Mouse (Mus musculus): ENCODE measurements around the gene Lrrc49.

The Lrrc49 gene

DNA sequence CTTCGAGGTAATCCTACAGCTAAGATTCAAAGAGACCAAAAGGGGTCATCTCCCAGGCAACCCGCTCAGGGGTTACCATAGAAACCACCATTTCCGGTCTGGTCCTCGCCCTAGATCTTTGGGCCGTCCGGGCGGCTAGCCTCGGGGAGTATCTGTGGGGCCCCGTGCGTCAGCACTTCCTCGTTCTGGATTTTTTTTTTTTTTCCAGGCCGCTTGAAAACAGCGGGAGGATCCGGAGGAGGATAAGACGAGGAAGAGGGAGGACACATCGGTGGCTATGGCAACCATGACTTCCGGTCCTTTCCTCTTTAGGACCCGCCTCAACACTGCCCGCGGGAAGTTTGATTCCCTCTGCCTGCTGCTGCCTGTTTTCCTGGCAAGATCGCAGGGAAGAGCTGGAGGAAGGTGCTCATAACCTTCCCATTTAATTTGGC lies at the start of gene Lrrc49:
Gene Lrrc49, minus strand, starts transcription at position 268 of the 434 bp plus-strand sequence.
- peak; percentile 85 for DNase-seq (ENCODE audit: extremely low read depth, low read depth)

DNA sequence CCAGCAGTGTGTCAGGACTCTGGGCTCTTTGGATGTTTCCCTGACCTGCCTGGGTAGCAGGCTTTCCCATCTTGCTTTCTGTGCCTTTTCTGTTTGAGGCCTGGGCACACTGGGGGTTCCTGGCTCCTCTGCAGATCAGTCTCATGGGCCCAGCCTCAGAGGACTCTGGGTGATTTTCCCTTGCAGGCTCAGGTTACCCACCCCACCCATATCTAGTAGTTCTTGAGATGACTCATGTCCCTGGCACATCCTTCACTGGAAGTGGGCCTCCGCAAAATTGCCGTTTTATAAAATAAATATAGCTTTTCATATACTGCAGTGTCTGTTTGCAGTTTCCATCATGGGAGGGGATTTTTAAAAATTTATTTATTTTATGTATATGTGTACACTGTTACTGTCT lies 46.4 kb upstream of the Lrrc49 start:
- no peak for DNase-seq (ENCODE audit: extremely low read depth, low read depth)

DNA sequence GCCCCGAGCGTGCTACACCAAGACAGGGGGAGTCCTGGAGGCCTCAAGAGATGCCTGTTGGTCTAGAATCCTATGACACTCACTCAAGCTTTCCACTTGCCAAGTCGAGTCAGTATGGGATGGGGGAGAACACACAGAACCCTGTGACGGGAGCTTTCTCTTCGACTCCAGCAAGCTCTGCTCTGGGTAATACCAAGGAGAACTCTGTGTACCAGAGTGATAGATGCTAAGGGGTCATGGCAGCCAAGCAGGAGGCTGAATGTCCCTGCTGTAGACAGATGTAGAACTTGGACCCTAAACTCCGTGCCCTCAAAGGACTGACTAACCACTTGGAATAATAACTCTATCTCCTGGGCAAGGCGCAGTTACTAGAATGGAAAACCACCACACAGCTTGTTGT lies 37.0 kb upstream of the Lrrc49 start:
- DNase-seq (ENCODE audit: extremely low read depth, low read depth), result no peak

DNA sequence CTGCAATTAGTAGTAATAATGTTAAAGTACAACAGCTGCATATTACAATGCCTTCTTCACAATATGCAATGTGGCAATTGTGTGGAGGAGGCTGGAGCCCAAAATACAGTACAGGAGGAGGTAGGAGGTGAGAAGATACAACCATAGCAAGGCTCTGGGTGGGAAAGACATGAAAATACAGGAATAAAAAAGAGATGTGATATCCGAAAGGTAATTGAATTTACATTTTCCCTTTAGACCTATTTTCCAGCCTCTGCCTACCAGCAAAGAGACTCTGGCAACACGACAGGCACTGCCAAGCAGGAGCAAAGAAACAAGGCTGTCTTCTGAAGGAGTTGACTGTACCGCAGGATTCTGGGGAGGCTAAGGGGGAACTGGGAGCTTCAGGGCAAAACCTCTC lies 31.7 kb upstream of the Lrrc49 start:
- DNase-seq (ENCODE audit: extremely low read depth, low read depth), result no peak

DNA sequence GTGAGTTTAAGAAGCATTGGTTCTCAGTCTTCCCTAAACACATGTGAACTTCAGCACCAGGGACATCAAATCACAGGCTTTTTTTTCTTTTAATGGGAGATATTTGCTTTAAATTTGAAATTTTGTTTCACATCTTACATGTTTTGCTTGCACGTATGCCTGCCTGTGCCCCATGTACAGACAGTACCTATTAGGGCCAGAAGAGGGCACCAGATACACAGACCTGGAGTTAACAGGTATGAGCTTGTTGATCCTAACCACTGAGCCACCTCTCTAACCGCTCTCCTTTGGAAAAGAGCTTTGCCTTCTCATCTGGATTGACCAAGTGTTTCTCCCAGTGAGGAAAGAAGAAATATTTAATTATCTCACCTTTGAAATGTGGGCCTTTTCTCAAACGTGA lies 30.3 kb upstream of the Lrrc49 start:
- DNase-seq (ENCODE audit: extremely low read depth, low read depth), result peak; percentile 18

DNA sequence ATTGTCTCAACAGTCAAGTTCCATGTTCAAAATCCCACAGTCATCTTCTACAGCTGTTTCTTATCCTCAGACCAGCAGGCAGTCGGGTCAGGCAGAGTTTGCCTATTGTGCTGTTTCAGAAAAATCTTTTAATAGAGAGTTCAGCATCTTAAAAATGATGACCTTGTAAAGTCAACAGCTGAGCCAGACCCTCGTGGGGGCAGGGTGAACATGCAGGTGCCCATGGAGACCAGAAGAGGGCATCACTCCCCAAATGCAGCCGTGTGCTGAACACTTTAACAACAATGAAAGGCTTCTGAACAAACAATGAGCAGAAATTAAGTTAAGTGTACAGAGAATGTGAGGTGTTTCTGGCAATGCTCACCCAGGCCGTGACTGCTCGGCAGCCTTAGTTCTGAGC lies 27.9 kb upstream of the Lrrc49 start:
- no peak for DNase-seq (ENCODE audit: extremely low read depth, low read depth)

DNA sequence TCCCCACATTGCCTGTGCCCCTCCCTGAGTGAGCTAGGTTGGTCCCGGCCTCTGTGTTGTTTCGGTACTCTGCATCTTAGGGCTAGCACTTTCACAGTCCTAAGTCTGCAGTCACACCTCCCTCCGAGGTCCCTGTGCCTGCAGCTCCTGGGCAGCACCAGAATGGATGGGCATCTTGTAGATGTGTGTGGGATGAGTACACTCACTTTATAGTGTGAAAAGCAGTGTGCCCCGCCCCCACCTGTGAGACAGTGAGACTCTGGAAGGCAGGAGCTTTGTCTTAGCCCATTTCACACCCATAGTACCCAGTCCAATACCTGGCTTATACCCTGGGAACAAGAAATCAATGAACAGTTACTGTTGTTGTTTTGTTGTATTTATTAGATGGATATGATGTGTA lies 27.3 kb upstream of the Lrrc49 start:
- no peak for DNase-seq (ENCODE audit: extremely low read depth, low read depth)

DNA sequence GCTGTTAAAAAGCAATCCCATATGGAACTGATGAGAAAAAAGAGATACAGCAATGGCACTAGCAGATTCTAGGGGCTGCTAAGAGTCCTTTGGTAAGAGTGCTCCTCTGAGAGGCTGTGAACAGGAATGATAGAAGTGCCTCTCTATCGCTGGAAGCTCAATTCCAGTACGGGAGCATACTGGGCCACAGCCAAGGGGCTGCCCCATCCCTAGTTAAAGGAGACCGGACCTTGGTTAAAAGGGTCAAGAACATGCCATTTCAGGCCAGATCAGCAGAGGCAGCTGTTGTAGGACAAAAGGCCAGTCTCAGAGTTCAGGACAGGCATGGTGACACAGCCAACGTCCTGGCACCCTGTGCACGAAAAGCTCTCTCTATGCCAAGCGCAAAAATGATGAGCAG lies 26.2 kb upstream of the Lrrc49 start:
- no peak for DNase-seq (ENCODE audit: extremely low read depth, low read depth)

DNA sequence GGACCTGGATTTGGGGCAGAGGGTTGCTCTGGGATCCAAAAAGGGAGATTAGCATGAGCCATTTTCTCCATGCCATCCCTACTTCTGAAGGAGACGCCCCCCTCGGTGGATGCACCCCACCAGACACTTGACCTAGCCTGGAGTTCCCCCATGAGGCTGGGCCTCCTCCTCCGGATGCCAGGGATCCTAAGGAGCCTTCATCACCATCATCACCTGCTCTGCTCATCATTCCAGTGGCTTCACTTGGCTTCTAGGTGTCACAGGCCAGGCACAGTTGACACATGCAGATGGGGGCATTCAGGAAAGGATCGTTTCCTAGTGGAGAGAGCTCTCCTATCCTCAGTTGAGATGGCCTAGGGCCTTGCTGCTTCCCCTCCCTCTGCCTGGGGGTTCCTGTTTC lies 25.7 kb upstream of the Lrrc49 start:
- DNase-seq (ENCODE audit: extremely low read depth, low read depth), result no peak

DNA sequence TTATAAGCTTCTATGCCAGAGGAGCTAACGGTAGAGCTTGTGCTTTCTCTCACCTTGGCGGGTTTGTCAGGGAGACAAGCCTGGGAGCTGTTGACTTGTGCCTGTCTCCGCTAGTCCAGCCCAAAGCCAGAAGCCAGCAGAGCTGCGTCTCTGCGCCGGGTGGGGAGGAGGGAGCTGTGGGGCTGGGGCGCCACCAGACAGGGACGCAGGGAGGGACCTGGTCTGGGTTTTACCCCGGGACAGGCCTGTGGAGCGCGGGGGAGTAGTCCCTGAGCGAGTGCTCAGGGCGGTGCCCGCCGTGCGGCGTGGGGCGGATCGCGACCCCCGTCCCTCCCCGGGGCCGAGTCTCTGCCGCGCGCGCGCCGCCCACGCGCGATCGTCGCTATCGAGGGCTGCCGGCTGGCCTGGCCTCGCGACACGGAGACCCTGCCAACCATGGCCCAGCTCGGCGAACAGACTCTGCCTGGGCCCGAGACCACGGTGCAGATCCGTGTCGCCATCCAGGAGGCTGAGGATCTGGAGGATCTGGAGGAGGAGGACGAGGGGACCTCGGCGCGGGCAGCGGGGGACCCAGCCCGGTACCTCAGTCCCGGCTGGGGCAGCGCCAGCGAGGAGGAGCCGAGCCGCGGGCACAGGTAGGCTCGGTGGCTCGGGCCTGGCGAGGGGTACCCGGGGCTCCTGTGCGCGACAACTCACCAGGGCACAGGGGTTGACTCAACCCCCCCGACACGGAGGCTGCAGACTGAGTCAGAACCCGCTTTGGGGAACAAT lies 25.0 kb upstream of the Lrrc49 start, which contains the start of gene Larp6:
Gene Larp6, plus strand, starts transcription at position 219 of the 771 bp plus-strand sequence.
- DNase-seq (ENCODE audit: extremely low read depth, low read depth), result no peak

DNA sequence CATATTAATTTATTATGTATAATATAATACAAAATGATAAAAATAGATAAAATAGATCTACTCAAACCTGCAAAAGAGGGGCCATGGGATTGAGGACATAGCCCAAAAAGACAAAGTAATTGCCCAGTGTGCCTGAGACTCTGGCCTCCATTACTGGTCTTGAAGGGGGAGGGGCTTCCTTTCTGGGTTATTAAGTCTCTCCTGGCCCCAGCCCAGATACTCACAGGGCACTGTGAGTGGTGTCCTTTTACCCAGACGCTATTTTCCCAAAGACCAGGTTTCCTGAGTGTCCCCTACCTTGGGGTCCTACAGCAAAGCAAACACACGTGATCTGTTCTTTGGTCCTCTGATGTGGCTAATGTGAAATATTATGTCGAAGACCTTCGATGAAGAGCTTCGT lies 24.1 kb upstream of the Lrrc49 start:
- DNase-seq (ENCODE audit: extremely low read depth, low read depth), result no peak

DNA sequence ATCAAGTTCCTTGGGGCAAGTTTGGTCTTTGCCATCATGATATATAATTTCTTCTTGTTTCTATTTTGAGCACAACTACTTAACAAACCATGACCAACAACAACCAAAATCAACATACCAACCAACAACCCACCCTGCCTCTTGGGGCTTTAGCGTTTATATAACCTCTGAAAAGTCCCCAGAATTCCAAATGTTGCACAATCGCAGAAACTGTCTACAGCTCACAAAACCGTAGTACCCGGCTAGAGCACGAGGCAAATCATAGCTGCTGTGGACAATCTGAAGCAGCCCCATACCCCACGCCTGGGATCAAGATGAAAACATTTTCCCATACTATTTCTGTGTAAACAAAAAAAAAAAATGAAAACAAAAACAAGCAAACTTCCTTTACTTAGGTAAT lies 21.8 kb upstream of the Lrrc49 start:
- DNase-seq (ENCODE audit: extremely low read depth, low read depth), result no peak

DNA sequence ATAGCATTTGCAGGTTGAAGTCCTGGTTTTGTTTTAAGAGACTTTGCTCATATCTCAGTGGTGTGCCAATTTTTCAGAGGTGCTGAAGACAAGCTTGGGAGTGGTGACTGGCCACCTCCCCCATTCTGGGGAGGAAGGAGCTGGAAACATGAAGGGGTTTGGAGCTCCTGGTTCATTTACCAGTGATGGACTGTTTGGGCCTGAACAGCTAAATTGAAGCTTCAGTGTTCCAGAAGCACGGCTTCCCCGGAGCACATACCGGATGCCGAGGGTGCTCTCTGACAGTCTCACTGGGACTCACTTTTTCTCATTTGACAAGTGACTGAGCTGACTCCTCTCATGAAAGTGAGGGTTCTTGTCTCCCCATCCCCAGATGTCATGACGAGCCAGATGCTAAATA lies 20.6 kb upstream of the Lrrc49 start:
- no peak for DNase-seq (ENCODE audit: extremely low read depth, low read depth)

DNA sequence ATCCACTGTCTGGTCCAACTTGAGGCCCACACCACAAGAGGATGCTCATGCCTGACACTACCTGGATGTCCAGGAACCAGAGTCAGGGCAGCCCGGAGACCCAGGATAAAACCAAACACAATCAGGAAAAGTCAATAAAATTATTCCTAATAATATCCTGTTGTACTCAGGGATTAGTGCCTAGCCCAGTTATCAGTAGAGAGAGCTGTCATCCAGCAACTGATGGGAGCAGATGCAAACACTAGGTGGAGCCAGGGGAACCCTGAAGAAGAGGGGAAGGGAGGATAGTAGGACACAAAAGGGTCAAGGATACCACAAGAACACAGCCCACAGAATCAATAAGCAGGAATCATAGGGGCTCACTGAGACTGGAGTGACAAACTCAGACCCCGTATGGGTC lies 19.6 kb upstream of the Lrrc49 start:
- no peak for DNase-seq (ENCODE audit: extremely low read depth, low read depth)

DNA sequence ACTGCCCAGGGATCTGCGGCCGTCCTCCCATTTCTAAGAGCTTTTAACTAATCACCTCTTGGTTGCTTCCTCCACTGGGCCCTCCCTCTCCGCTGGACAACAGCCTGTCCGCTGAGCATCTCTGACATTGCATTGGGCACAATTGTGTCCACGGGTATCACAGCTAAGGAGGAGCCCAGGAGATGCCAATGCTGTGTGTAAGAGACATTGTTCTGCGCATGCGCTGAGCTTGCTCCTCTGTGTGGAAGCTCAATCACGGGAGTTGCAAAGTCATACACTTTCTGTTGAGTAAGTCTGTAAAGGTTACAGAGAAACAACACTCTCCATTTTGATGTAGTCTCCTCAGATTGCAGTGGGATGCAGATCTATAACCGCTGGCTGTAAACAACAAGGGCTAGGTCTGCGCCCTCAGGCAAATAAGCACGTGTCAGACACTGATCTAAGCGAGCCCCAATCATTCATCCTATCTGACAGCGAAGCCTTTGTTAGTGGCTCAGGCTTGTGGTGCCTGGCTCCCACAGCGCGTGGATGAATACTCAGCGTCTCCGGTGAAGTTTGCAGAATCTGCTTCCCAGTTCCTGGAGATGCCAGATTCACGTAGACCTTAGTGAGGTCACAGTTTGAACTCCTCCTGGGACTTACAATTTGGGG lies 11.7 kb upstream of the Lrrc49 start:
- DNase-seq (ENCODE audit: extremely low read depth, low read depth), result no peak

DNA sequence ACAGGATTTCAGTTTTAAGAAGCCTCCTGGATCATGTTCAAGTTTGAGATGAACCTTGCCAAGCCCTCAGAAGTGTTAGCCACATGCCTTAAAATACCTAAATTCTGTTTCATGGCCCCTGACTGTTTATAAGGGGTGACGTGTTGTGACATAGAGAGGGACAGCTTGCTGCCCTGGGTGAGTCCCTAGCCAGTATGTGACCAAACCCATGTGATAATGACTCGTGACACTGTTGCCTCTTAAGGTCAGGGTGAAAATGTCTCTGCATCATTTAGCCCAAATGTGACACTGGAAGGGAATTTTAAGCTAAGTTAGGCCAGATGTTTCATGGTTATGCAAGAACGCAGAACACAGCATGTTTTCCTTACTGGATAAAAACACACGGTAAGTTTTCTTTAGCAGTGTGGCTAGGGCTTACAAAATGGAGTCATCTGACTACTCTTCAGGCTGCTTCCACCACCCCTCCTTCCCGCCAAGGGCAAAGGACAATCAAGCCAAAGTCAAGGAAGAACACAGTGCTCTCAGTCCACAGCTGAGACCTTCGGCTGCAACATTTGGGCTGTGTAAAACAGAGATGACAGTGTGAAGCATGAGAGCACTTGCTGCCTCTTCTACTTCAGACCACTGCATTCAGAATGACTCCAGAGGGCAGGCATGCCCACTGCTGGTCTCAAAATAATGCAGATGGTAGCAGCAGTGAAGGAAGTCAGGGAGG lies 8.5 kb upstream of the Lrrc49 start:
- DNase-seq (ENCODE audit: extremely low read depth, low read depth), result no peak

DNA sequence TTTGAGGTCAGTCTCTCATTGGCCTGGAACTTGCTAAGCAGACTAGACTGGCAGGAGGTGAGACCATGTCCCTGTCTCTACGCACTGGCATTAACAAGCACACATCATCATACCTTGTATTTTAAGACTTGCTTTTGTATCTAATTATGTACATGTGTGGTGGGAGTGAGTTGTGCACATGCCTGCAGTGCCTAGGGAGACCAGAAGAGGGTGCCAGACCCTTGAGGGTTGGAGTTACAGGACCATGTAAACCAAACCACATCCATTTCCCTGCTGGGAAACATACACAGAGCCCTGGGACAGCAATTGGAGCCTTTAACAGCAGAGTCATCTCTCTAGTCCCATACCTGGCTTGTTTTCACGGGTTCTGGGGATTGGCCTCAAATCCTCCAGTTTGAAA lies 6.0 kb upstream of the Lrrc49 start:
- DNase-seq (ENCODE audit: extremely low read depth, low read depth), result peak; percentile 6

DNA sequence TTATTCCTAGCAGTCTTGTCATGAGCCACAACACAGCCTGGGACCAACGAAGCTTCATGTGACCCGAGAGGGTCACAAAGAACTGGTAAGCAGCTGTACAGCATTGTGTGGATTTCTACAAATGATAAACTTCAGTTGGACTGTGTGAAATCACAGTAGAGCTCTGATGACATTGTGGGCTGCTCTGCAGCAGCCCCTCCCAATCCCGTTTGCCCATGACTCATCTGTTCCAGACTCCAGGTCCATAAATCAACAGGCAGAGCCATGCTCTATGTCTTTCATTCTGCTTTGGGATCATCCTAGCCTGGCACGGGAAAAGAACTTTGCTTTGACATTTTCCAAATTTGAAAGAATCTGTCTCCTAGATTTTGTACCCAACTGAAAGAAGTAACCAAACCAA lies 4.7 kb upstream of the Lrrc49 start:
- DNase-seq (ENCODE audit: extremely low read depth, low read depth), result no peak

DNA sequence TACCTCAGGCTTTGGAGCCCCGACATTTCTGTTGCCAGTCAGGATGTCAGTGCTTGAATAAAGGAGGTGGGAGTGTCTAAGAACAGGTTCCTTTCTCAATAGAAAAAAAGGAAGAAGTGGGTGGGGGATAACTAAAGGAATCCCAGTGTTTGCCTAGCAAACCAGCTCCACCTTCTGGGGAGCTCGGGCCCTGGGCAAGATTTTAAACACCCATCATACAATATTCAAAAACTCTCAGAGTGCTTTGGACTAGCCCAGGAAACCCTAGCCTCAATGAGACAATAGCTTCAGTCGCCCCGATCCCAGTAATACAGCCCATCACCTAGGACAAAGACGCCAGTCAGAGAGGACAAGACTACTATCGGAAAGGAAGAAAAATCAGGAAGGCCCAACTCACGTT lies 543 bp downstream of the Lrrc49 start:
- peak; percentile 21 for DNase-seq (ENCODE audit: extremely low read depth, low read depth)

DNA sequence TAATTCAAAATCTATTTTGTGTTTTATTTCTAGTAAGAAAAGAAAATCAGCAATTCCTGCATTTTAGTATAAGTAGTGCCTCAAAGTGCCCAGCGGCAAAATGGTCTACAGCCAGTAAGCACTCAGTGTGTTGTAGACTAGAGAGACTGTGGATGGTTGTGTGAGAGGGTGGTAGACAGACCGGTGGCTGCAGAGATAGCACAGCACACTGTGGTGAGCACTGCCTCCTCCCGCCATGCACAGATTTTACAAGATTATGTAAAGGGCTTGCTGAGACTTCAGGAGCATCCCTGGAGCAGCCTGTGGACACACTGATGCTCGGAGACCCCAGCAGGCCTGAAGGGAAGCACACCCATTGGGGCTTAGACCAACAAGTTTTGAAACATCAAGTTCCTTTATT lies 5.2 kb downstream of the Lrrc49 start:
- no peak for DNase-seq (ENCODE audit: extremely low read depth, low read depth)

DNA sequence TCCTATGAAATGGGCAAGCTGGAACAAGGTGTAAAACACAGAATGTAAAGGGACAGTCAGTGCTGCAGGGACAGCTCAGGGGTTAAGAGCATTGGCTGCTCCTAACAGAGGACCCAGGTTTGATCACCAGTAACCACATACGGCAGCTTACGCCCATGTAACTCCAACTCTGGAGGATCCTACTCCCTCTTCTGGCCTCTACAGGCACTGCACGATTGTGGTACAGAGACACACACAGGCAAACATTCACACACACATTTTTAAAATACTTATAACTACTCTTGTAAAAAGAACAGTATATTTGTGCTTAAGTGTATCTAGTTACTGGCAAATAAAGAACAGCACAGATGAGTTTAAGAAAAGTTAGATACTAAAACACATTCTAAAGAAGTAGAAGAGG lies 7.0 kb downstream of the Lrrc49 start:
- no peak for DNase-seq (ENCODE audit: extremely low read depth, low read depth)

DNA sequence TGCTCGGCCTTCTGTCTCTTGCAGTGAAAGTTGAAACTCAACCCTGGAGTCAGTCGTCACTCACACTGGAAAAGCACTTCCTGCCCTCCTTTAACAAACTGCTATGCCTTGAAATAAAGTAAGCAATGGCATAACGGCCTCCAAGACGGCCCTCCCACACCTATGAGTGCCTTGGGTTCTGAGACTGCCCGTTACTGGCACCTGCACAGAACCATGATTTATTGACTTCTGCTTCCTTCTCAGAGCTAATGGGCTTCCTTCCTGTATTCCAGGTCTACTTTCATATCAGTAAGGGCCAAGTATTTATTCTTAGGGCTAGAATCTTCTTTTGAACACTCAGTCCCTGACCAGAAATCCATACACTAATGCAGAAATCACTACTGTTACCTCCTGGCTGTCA lies 9.0 kb downstream of the Lrrc49 start:
- DNase-seq (ENCODE audit: extremely low read depth, low read depth), result no peak
